Mouse (Mus musculus) induced T-regulatory cell, adult 2 months (primary cell): ENCODE results near the gene Obp2a.
"Not testable (repeated sequence)": the region's sequence is repeated elsewhere in the genome, so short reads cannot be mapped to it uniquely, and the experiment has no call there.

Experiments used
- DNase-seq: peaks from one replicate; pipeline ENCODE4 v3.0.0-alpha.2; 2012; ENCODE audit warnings: low read depth

The Obp2a gene

GRCm38 (mm10) chr2:25709791-25710190 lies 9.9 kb downstream of the Obp2a start:
- not testable (repeated sequence) for DNase-seq

- DNase-seq: not testable (repeated sequence)
Observed at GRCm38 (mm10) chr2:25711641-25712040, 11.8 kb downstream of the Obp2a start.

- DNase-seq: no peak
Observed at GRCm38 (mm10) chr2:25717222-25717621, 17.4 kb downstream of the Obp2a start.

GRCm38 (mm10) chr2:25733199-25733930 lies 33.5 kb downstream of the Obp2a start:
- no peak for DNase-seq

GRCm38 (mm10) chr2:25736709-25737108 lies 36.9 kb downstream of the Obp2a start, which contains the start of gene Obp2b:
Obp2b (plus strand) TSS chr2:25737009.
- not testable (repeated sequence) for DNase-seq

- no peak for DNase-seq
Observed at GRCm38 (mm10) chr2:25741671-25742070, 41.8 kb downstream of the Obp2a start.
